Mouse (Mus musculus) olfactory bulb, adult 2 months (tissue): ENCODE data around the gene Syn3. TPM values are rescaled to one million over a fixed set of nuclear protein-coding genes. Genes with fewer than 3 reads are reported as not detected.

Experiments
- H3K27ac ChIP-seq: fragments of 200-500 bp; 2 replicates; pipeline ENCODE4 v1.5.1; 2012; ENCODE audit warnings: low read depth, low read length; ENCODE audit not compliant: insufficient read depth
- H3K4me1 ChIP-seq: fragments of 200-500 bp; 2 replicates; pipeline ENCODE4 v1.6.1; 2012; ENCODE audit warnings: low read length; ENCODE audit not compliant: control insufficient read depth, insufficient read depth
- H3K4me3 ChIP-seq: fragments of 200-500 bp; 2 replicates; pipeline ENCODE4 v1.5.1; 2012; ENCODE audit warnings: mild to moderate bottlenecking, low read depth, low read length, moderate library complexity; ENCODE audit not compliant: insufficient read depth
- CTCF ChIP-seq: fragments of 200-500 bp; IDR thresholded peaks from 2 replicates; pipeline ENCODE4 v1.5.1; 2012; ENCODE audit warnings: low read depth, mild to moderate bottlenecking, low read length, moderate library complexity; ENCODE audit not compliant: insufficient read depth
- POLR2A ChIP-seq: fragments of 200-500 bp; IDR thresholded peaks from 2 replicates; pipeline ENCODE4 v1.6.1; 2012; ENCODE audit warnings: mild to moderate bottlenecking, low read depth, low read length, moderate library complexity; ENCODE audit not compliant: insufficient read depth
- WGBS: fragments of 180-500 bp; shearing (Covaris S2); methylation state at CpG from one replicate; pipeline ENCODE4 v1.1.7; 2018; 5-methylcytosine and 5-hydroxymethylcytosine counted together
- polyA plus RNA-seq: library from polyadenylated mRNA; stranded (reverse); fragments of >200 nt; gene quantifications from 2 replicates; pipeline ENCODE4 v1.2.4, GENCODE M21; 2012; ENCODE audit warnings: low replicate concordance; ENCODE audit not compliant: missing spikeins, insufficient read depth, insufficient read length

The Syn3 gene
- polyA plus RNA-seq, 1 experiment: not detected

- Histone ChIP-seq H3K4me3 (no peak overlapping the region), H3K27ac (no peak overlapping the region), H3K4me1 (no peaks in the 10 kb centered on the region)
- 95% methylated on average over 3 of the region's 3 CpGs for whole genome bisulfite sequencing
- no peak for TF ChIP-seq CTCF
- no peak for TF ChIP-seq POLR2A
These were observed 146.2 kb downstream of the Syn3 start for GRCm38 (mm10) chr10:86352521-86352920.

- TF ChIP-seq CTCF (no peak), POLR2A (no peak)
- H3K4me3 ChIP-seq: no peak overlapping the region
- 81% methylated on average over 2 of the region's 2 CpGs for WGBS
- H3K4me1 ChIP-seq: no peaks in the 10 kb centered on the region
- no peak overlapping the region for H3K27ac ChIP-seq
These were observed 147.4 kb downstream of the Syn3 start for GRCm38 (mm10) chr10:86351287-86351686.

- Histone ChIP-seq H3K4me3 (no peak overlapping the region), H3K4me1 (peaks cover 5% of the 10 kb centered on the region; the same call in 1 of the 2 replicates), H3K27ac (no peak overlapping the region)
- TF ChIP-seq POLR2A: no peak
- no peak for TF ChIP-seq CTCF
- WGBS: 62% methylated on average over 3 of the region's 3 CpGs
These were observed 152.4 kb downstream of the Syn3 start for GRCm38 (mm10) chr10:86346235-86346840.

GRCm38 (mm10) chr10:86345645-86346044 is 153.1 kb downstream of the Syn3 start:
- 95% methylated on average over 9 of the region's 9 CpGs for WGBS
- no peak overlapping the region for H3K27ac ChIP-seq
- peaks cover 5% of the 10 kb centered on the region; the same call in 1 of the 2 replicates for H3K4me1 ChIP-seq
- H3K4me3 ChIP-seq: no peak overlapping the region
- TF ChIP-seq CTCF: no peak
- TF ChIP-seq POLR2A: no peak

- TF ChIP-seq CTCF (no peak), POLR2A (no peak)
- 73% methylated on average over 6 of the region's 6 CpGs for WGBS
- no peak overlapping the region for H3K27ac ChIP-seq
- H3K4me1 ChIP-seq: peaks cover 12% of the 10 kb centered on the region
- no peak overlapping the region for H3K4me3 ChIP-seq
These were observed 154.0 kb downstream of the Syn3 start for GRCm38 (mm10) chr10:86344654-86345053.

GRCm38 (mm10) chr10:86343931-86344330 is 154.8 kb downstream of the Syn3 start:
- H3K4me1 ChIP-seq: peaks cover 15% of the 10 kb centered on the region
- H3K4me3 ChIP-seq: no peak overlapping the region
- TF ChIP-seq CTCF (no peak), POLR2A (no peak)
- WGBS: 88% methylated on average over 7 of the region's 7 CpGs
- H3K27ac ChIP-seq: no peak overlapping the region

GRCm38 (mm10) chr10:86343362-86343761 is 155.3 kb downstream of the Syn3 start:
- Histone ChIP-seq H3K27ac (no peak overlapping the region), H3K4me3 (no peak overlapping the region), H3K4me1 (peaks cover 15% of the 10 kb centered on the region)
- TF ChIP-seq CTCF: no peak
- TF ChIP-seq POLR2A: no peak
- WGBS: 87% methylated on average over 6 of the region's 6 CpGs

GRCm38 (mm10) chr10:86342713-86343112 is 156.0 kb downstream of the Syn3 start:
- Histone ChIP-seq H3K4me3 (no peak overlapping the region), H3K27ac (no peak overlapping the region), H3K4me1 (peaks cover 15% of the 10 kb centered on the region)
- WGBS: 82% methylated on average over 7 of the region's 7 CpGs
- TF ChIP-seq CTCF (no peak), POLR2A (no peak)

- Histone ChIP-seq H3K27ac (0 out of 2 replicates have a peak overlapping the region, but pooled peaks have one; percentile 6), H3K4me1 (peaks cover 15% of the 10 kb centered on the region), H3K4me3 (no peak overlapping the region)
- WGBS: 81% methylated on average over 4 of the region's 4 CpGs
- TF ChIP-seq CTCF: no peak
- TF ChIP-seq POLR2A: no peak
These were observed 156.5 kb downstream of the Syn3 start for GRCm38 (mm10) chr10:86342151-86342550.
